Mouse (Mus musculus): ENCODE results near the gene Atp9a. TPM values are rescaled to one million over a fixed set of nuclear protein-coding genes. Genes with fewer than 3 reads are reported as not detected.

Atp9a gene
- polyA plus RNA-seq, 1 experiment = 272 TPM

DNA sequence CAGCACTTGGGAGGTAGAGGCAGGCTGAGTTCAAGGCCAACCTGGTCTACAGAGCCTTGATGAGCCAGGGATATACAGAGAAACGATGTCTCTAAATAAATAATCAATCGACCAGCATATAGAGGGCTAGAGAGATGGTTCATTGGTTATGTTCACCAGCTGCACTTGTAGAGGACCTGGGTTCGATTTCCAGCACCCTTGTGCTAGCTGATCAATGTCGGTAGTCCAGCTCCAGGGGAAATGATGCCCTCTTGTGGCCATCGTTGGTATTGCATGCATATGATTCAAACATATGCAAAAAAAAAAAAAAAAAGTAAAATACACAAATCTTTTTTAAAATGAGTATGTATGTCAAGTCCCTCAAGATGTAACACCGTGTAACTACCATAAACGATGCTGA, 440 bp upstream of the Atp9a start:
- TF ChIP-seq CTCF (IDR thresholded peaks at IDR 0.05; ENCODE audit: extremely low read depth, insufficient read depth, low read length) (peak; percentile 67), POLR2A (IDR thresholded peaks at IDR 0.05; ENCODE audit: extremely low read depth, insufficient read depth, low read length) (no peak)
- H3K27ac ChIP-seq (ENCODE audit: insufficient read depth, low read length) = peak overlapping the region; percentile 96
- H3K4me3 ChIP-seq (ENCODE audit: insufficient read depth, low read length) = peak overlapping the region; percentile 83
- no peaks in the 10 kb centered on the region for H3K4me1 ChIP-seq (ENCODE audit: control insufficient read depth, insufficient read depth, low read length)

DNA sequence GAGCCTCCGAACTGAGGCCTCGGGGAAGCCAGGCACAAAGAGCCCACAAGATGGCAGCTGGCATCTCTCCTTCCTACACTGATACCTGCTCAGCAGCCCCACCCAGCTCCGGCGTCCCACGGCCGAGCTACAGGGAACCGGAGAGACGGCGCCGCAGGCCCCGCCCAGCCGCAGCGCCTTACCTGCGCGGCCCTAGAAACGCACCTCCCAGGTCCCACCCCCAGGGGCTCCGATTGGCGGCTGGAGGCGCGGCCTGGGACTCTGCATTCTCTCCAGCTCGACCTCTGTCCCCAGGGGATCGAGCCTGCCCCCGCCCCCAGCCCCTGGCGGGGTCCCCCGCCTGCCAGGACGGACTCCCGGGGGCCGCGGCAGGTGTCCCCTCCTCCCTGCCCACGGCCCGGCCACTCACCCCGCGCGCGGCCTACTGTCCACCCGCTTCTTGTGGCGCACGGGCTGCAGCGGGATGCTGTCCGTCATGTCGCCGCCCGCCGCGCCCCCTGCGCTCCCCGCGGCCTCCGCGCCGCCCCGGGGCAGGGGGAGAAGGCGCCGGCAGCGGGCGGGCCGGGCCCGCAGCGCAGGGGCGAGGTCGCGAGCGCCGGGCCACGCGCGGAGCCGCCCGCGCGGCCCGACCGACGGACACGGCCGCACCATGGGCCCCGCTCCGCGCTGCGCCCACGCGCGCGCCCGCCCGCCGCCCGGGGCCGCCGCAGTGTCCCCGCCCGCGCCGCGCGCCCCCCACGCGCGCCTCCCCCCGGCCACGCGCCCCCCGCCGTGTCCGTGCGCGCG, 743 bp downstream of the Atp9a start:
- Histone ChIP-seq H3K4me1 (ENCODE audit: control insufficient read depth, insufficient read depth, low read length) (no peaks in the 10 kb centered on the region), H3K27ac (ENCODE audit: insufficient read depth, low read length) (no peak overlapping the region), H3K4me3 (ENCODE audit: insufficient read depth, low read length) (peak overlapping the region; percentile 83)
- TF ChIP-seq POLR2A (IDR thresholded peaks at IDR 0.05; ENCODE audit: extremely low read depth, insufficient read depth, low read length) = 0 out of 2 replicates have a peak, but pooled peaks have one; percentile 16
- TF ChIP-seq CTCF (IDR thresholded peaks at IDR 0.05; ENCODE audit: extremely low read depth, insufficient read depth, low read length) = no peak

DNA sequence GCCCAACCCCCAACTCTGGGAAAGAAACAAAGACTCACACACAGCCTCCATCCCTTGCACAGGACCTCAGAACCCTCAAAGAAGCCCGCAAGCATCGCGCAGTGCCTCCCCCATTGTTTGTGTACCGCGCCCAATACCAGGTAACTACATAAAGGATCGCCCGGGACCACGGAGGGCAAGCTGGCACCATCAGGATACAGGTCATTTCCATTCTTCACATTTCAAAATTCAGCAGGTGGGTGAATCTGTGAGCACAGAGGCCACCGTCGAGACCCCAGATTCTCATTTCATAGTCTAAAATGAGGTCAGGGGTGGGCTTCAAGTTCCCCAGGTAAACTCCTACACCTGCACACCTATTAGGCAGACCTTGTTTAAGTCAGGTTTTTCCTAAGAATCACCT, 1.7 kb downstream of the Atp9a start:
- no peak overlapping the region for H3K27ac ChIP-seq (ENCODE audit: insufficient read depth, low read length)
- TF ChIP-seq CTCF (IDR thresholded peaks at IDR 0.05; ENCODE audit: extremely low read depth, insufficient read depth, low read length) = no peak
- no peaks in the 10 kb centered on the region for H3K4me1 ChIP-seq (ENCODE audit: control insufficient read depth, insufficient read depth, low read length)
- H3K4me3 ChIP-seq (ENCODE audit: insufficient read depth, low read length) = peak overlapping the region; percentile 83

DNA sequence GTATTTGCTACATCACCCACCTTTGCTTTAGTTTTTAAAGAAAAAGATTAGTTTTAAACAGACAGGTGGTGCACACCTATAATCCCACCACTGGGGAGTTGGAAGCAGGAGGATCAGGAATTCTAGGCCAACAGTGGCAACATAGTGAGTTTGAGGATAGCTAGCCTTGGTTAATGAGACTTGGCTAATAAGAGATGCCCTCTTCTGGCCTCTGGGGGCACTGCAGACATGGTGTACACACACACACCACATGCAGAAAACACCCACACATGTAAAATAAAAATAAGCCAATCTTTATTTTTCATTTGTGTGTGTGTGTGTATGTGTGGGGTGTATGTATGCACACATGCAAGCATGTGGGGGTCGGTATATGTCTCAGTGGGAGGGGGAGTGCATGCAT, 3.4 kb downstream of the Atp9a start:
- Histone ChIP-seq H3K4me1 (ENCODE audit: control insufficient read depth, insufficient read depth, low read length) (no peaks in the 10 kb centered on the region), H3K27ac (ENCODE audit: insufficient read depth, low read length) (no peak overlapping the region), H3K4me3 (ENCODE audit: insufficient read depth, low read length) (no peak overlapping the region)
- TF ChIP-seq POLR2A (IDR thresholded peaks at IDR 0.05; ENCODE audit: extremely low read depth, insufficient read depth, low read length) = no peak
- TF ChIP-seq CTCF (IDR thresholded peaks at IDR 0.05; ENCODE audit: extremely low read depth, insufficient read depth, low read length) = no peak

DNA sequence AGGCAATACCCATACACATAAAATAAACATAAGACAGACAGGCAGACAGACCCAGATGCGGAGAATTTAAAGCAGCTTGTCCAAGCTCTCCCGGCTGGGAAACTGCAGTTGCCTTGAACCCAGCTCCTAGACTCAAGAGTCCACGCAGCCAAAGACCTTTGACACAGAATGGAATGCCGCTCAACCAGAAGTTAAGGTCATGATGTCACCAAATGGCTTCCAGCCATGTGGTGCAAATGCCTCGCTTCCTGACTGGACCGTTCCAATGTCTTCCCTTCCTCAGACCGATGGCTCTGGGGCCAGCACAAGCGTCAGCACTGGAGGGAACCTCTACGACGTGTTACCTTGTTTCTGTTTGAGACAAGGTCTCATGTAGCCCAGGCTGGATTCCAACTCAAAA, 4.3 kb downstream of the Atp9a start:
- Histone ChIP-seq H3K4me3 (ENCODE audit: insufficient read depth, low read length) (no peak overlapping the region), H3K27ac (ENCODE audit: insufficient read depth, low read length) (no peak overlapping the region), H3K4me1 (ENCODE audit: control insufficient read depth, insufficient read depth, low read length) (no peaks in the 10 kb centered on the region)
- TF ChIP-seq POLR2A (IDR thresholded peaks at IDR 0.05; ENCODE audit: extremely low read depth, insufficient read depth, low read length) (no peak), CTCF (IDR thresholded peaks at IDR 0.05; ENCODE audit: extremely low read depth, insufficient read depth, low read length) (no peak)

DNA sequence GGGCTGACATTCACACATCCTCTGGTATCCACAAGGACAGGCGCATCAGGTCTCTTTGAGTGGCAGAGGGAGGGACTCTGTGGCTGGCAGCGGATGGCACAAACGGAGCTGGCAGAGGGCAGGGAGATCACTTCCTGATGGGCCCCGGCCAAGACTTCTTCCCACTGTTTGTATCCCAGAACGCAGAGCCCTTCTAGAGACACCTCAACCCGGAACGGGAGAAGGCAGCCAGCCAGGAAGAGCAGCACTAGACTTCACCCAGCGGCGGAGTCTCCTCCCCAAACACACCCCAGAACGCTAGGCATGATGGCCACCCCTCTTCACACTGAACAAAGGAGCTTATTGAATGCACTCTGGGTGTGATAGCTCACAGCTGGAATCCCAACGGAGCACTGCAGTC, 8.2 kb downstream of the Atp9a start:
- no peak for TF ChIP-seq POLR2A (IDR thresholded peaks at IDR 0.05; ENCODE audit: extremely low read depth, insufficient read depth, low read length)
- no peak for TF ChIP-seq CTCF (IDR thresholded peaks at IDR 0.05; ENCODE audit: extremely low read depth, insufficient read depth, low read length)
- Histone ChIP-seq H3K27ac (ENCODE audit: insufficient read depth, low read length) (no peak overlapping the region), H3K4me3 (ENCODE audit: insufficient read depth, low read length) (no peak overlapping the region), H3K4me1 (ENCODE audit: control insufficient read depth, insufficient read depth, low read length) (peaks cover 2% of the 10 kb centered on the region)

DNA sequence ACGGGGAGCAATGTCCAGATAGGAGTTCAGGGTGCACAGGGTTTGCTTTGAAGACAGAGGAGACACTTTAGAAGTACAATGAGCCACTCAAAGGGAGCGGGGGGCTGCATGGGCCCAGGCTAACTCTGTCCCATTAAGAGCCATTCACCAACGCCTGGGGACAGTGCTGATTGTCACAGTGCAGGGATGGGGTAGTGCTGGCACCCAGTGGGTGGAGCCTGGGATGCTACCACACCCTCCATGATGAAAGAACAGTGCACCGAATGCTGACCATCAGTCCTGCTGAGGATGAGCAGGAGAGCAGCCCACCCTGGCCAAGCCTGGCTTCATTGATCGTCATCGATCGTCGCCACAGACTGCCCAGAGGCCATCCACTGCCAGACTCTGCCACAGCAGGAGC, 11.0 kb downstream of the Atp9a start:
- TF ChIP-seq CTCF (IDR thresholded peaks at IDR 0.05; ENCODE audit: extremely low read depth, insufficient read depth, low read length) = no peak
- no peak for TF ChIP-seq POLR2A (IDR thresholded peaks at IDR 0.05; ENCODE audit: extremely low read depth, insufficient read depth, low read length)
- Histone ChIP-seq H3K4me3 (ENCODE audit: insufficient read depth, low read length) (no peak overlapping the region), H3K27ac (ENCODE audit: insufficient read depth, low read length) (no peak overlapping the region), H3K4me1 (ENCODE audit: control insufficient read depth, insufficient read depth, low read length) (peaks cover 9% of the 10 kb centered on the region)

DNA sequence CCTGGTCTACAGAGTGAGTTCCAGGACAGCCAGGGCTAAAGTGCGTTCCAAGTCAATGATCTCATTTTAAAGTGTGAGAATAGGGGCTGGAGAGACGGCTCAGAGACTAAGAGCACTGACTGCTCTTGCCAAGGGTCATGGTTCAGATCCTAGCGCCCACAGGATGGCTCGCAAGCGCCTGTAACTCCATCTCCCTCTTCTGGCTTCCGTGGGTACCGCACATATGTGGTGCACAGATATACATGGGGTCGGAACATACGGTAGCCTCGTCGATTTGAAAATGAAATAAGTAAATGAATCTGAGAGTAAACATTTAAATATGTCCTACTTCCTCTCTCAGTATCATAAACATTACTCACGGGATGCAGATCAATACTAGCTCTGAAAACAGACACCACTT, 12.5 kb downstream of the Atp9a start:
- H3K27ac ChIP-seq (ENCODE audit: insufficient read depth, low read length) = no peak overlapping the region
- no peak overlapping the region for H3K4me3 ChIP-seq (ENCODE audit: insufficient read depth, low read length)
- peaks cover 9% of the 10 kb centered on the region for H3K4me1 ChIP-seq (ENCODE audit: control insufficient read depth, insufficient read depth, low read length)
- no peak for TF ChIP-seq CTCF (IDR thresholded peaks at IDR 0.05; ENCODE audit: extremely low read depth, insufficient read depth, low read length)
- no peak for TF ChIP-seq POLR2A (IDR thresholded peaks at IDR 0.05; ENCODE audit: extremely low read depth, insufficient read depth, low read length)

DNA sequence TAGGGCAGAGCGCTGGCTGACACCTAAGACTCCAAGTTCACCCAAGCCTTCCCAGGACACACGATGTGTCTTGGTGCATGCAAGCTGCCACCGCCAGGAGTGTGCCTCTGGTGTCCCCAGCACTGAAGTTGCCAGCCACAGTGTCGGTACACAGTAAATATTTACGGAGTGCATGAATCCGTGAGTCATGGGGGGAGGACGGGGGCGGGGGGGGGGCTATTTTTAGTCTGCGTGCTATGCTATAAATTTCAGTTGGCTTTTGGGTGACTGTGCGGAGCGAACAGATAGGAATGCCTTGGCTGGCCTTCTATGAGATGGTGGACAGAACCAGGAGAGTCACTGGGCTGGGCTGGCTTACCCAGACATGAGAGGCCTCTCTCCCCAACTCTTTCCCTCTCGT, 14.2 kb downstream of the Atp9a start:
- TF ChIP-seq POLR2A (IDR thresholded peaks at IDR 0.05; ENCODE audit: extremely low read depth, insufficient read depth, low read length) (no peak), CTCF (IDR thresholded peaks at IDR 0.05; ENCODE audit: extremely low read depth, insufficient read depth, low read length) (no peak)
- H3K4me3 ChIP-seq (ENCODE audit: insufficient read depth, low read length) = no peak overlapping the region
- peaks cover 9% of the 10 kb centered on the region for H3K4me1 ChIP-seq (ENCODE audit: control insufficient read depth, insufficient read depth, low read length)
- H3K27ac ChIP-seq (ENCODE audit: insufficient read depth, low read length) = no peak overlapping the region

DNA sequence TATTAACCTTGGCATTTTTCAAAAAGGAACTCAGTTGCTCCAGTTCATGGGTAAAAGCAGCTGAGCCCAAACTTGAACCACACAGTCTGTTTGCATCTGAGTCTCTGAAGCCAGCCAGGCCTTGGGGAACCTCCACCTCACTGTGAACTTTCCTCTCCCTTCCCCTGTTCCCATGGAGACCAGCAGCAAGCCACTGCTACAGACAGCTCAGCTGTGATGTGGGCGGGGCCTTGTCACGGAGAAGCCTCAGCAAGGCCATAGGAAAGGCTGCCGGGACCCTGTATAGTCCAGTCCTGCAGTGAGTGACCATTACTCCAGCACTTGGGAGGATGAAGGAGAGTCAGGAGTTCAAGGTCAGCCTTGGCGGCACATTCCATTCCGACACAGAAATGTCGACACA, 16.2 kb downstream of the Atp9a start:
- H3K4me1 ChIP-seq (ENCODE audit: control insufficient read depth, insufficient read depth, low read length) = peaks cover 8% of the 10 kb centered on the region
- H3K4me3 ChIP-seq (ENCODE audit: insufficient read depth, low read length) = no peak overlapping the region
- no peak overlapping the region for H3K27ac ChIP-seq (ENCODE audit: insufficient read depth, low read length)
- no peak for TF ChIP-seq POLR2A (IDR thresholded peaks at IDR 0.05; ENCODE audit: extremely low read depth, insufficient read depth, low read length)
- TF ChIP-seq CTCF (IDR thresholded peaks at IDR 0.05; ENCODE audit: extremely low read depth, insufficient read depth, low read length) = no peak
